ENCODE assay signal across 8 mouse cellular contexts in genomic region chr14:53349111-53349510, GRCm38 (mm10).
A peak's percentile ranks its signal among the peaks of the same experiment; 100 is the strongest.
DNase-seq lines count a peak whose midpoint lies in the region; ATAC-seq and TF ChIP-seq lines count a peak whose summit lies in the region.
"Not testable (repeated sequence)": the region's sequence is repeated elsewhere in the genome, so short reads cannot be mapped to it uniquely, and the experiment has no call there.

No protein-coding gene starts in this region.

- H3K27me3 ChIP-seq in heart, adult 2 months (ENCODE audit: control insufficient read depth, insufficient read depth, low read length), result not testable (repeated sequence)

- TF ChIP-seq POLR2A in heart, adult 2 months (IDR thresholded peaks at IDR 0.05; ENCODE audit: insufficient read depth, low read depth, low read length), result not testable (repeated sequence)

- not testable (repeated sequence) for H3K27ac ChIP-seq in heart, adult 2 months; left cerebral cortex, adult 2 months

- H3K9ac ChIP-seq in heart, adult 2 months (ENCODE audit: low read depth, low read length), result not testable (repeated sequence)

- H3K4me3 ChIP-seq in heart, adult 2 months; left cerebral cortex, adult 2 months: not testable (repeated sequence)

- intact Hi-C loops in heart, adult 2 months (cut with DNase I); left cerebral cortex, adult 2 months (cut with DNase I): not testable (repeated sequence)

- not testable (repeated sequence) for TF ChIP-seq EP300 in heart, adult 2 months (IDR thresholded peaks at IDR 0.05; ENCODE audit: insufficient read depth, low read depth, low read length)

- not testable (repeated sequence) for H3K36me3 ChIP-seq in heart, adult 2 months (ENCODE audit: control insufficient read depth, insufficient read depth, low read length)

- H3K4me1 ChIP-seq in heart, adult 2 months (ENCODE audit: control insufficient read depth, insufficient read depth, low read length), result not testable (repeated sequence)

- DNase-seq in 416B (ENCODE audit: low read depth), result peak; percentile 45
- peak; percentile 9 for DNase-seq in embryo, embryonic 10.5 days (ENCODE audit: low spot score)
- not testable (repeated sequence) for DNase-seq in heart, adult 2 months; left cerebral cortex, adult 2 months (ENCODE audit: extremely low spot score in 1 of 2, low spot score in 2 of 2)
- peak; percentile 1 for DNase-seq in kidney, adult 9 months
- peak; percentile 1 for DNase-seq in retina, postnatal 1 day
- DNase-seq in thymus, postnatal 14 days, result peak; percentile 71

- ATAC-seq in megakaryocyte, adult 5-6 weeks (ENCODE audit: poor library complexity, severe bottlenecking), result peak; percentile 55

- H3K79me2 ChIP-seq in heart, adult 2 months (replicated peaks; ENCODE audit: control insufficient read depth, insufficient read depth, low read length), result not testable (repeated sequence)

- TF ChIP-seq CTCF in heart, adult 2 months (IDR thresholded peaks at IDR 0.05), result peak; percentile 24; the same call in 1 of the 2 replicates
- peak; percentile 30 for TF ChIP-seq CTCF in left cerebral cortex, adult 2 months (IDR thresholded peaks at IDR 0.05)
